Mouse (Mus musculus) right cerebral cortex, postnatal 10 days (tissue): Measurements from ENCODE around the gene Trim71.

Experiments
- DNase-seq, 2 experiments: peaks; one replicate each; pipeline ENCODE4 v3.0.0; 2021; ENCODE audit warnings: low spot score in 2 of 2

The Trim71 gene

GRCm38 (mm10) chr9:114484771-114485170, 79.4 kb downstream of the Trim71 start:
- DNase-seq: no peak

GRCm38 (mm10) chr9:114480940-114481339, 83.2 kb downstream of the Trim71 start:
- no peak for DNase-seq

- DNase-seq: no peak
Measured at GRCm38 (mm10) chr9:114477019-114477418, 87.2 kb downstream of the Trim71 start.

- no peak for DNase-seq
Measured at GRCm38 (mm10) chr9:114471892-114472291, 92.3 kb downstream of the Trim71 start.

- DNase-seq: no peak
Measured at GRCm38 (mm10) chr9:114468701-114469100, 95.5 kb downstream of the Trim71 start.

- DNase-seq: no peak
Measured at GRCm38 (mm10) chr9:114468217-114468616, 96.0 kb downstream of the Trim71 start.

- no peak for DNase-seq
Measured at GRCm38 (mm10) chr9:114466871-114467270, 97.3 kb downstream of the Trim71 start.

GRCm38 (mm10) chr9:114465442-114465841, 98.7 kb downstream of the Trim71 start:
- no peak for DNase-seq

- no peak for DNase-seq
Measured at GRCm38 (mm10) chr9:114462569-114462968, 101.6 kb downstream of the Trim71 start.

GRCm38 (mm10) chr9:114458436-114458835, 105.7 kb downstream of the Trim71 start:
- DNase-seq: no peak
